Mouse (Mus musculus): ENCODE measurements around the gene Capn10. TPM values are rescaled to one million over a fixed set of nuclear protein-coding genes. Genes with fewer than 3 reads are reported as not detected.
"Not testable (repeated sequence)": the region's sequence is repeated elsewhere in the genome, so short reads cannot be mapped to it uniquely, and the experiment has no call there.

The Capn10 gene
- polyA plus RNA-seq, 1 experiment from 2014 or later, result 53.0 TPM

DNA sequence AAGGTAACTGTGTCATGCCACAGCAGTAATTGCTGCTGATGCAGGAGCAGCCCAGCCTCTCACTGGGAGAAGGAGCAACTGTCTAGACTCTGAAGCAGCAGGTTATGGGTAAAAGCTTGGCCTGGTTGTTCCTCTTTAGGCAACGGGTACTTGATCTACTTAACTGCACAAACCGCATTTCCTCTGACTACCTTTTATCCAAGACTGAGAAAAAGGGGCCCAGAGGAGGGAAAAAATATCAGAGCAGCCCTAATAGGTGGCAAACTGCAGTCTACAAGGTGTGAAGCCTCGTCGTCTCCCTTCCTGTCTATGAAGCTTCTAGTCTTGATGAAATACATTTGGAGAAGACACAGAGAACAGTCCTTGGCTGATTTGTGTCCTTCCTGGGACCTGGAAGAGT lies 565 bp upstream of the Capn10 start:
- no peak for DNase-seq (ENCODE audit: low spot score)
- H3K27ac ChIP-seq, result peak overlapping the region; percentile 96
- 0 out of 2 replicates have a peak, but pooled peaks cover 5% of the 10 kb centered on the region for H3K9me3 ChIP-seq
- WGBS, result 78% methylated on average over 4 of the region's 4 CpGs
- peaks cover 36% of the 10 kb centered on the region for H3K4me1 ChIP-seq (replicated peaks)
- H3K36me3 ChIP-seq, result peaks cover 14% of the 10 kb centered on the region
- peak overlapping the region; percentile 88 for H3K4me3 ChIP-seq
- H3K27me3 ChIP-seq (ENCODE audit: insufficient read depth, poor library complexity, severe bottlenecking), result no peaks in the 10 kb centered on the region

- Histone ChIP-seq H3K27ac (peak overlapping the region; percentile 96), H3K36me3 (peaks cover 31% of the 10 kb centered on the region), H3K4me1 (replicated peaks) (peaks cover 36% of the 10 kb centered on the region), H3K4me3 (peak overlapping the region; percentile 88), H3K27me3 (ENCODE audit: insufficient read depth, poor library complexity, severe bottlenecking) (no peaks in the 10 kb centered on the region), H3K9me3 (0 out of 2 replicates have a peak, but pooled peaks cover 5% of the 10 kb centered on the region)
- DNase-seq (ENCODE audit: low spot score), result no peak
- 21% methylated on average over 10 of the region's 10 CpGs for WGBS
Measured at GRCm38 (mm10) chr1:92935054-92935962, 1.1 kb downstream of the Capn10 start.

- no peak for DNase-seq (ENCODE audit: low spot score)
- 63% methylated on average over 2 of the region's 2 CpGs for WGBS
- Histone ChIP-seq H3K36me3 (peaks cover 37% of the 10 kb centered on the region), H3K27ac (peak overlapping the region; percentile 96; the same call in 1 of the 2 replicates), H3K27me3 (ENCODE audit: insufficient read depth, poor library complexity, severe bottlenecking) (no peaks in the 10 kb centered on the region), H3K4me3 (peak overlapping the region; percentile 88), H3K4me1 (replicated peaks) (peaks cover 36% of the 10 kb centered on the region), H3K9me3 (0 out of 2 replicates have a peak, but pooled peaks cover 5% of the 10 kb centered on the region)
Measured at GRCm38 (mm10) chr1:92935977-92936376, 1.8 kb downstream of the Capn10 start.

DNA sequence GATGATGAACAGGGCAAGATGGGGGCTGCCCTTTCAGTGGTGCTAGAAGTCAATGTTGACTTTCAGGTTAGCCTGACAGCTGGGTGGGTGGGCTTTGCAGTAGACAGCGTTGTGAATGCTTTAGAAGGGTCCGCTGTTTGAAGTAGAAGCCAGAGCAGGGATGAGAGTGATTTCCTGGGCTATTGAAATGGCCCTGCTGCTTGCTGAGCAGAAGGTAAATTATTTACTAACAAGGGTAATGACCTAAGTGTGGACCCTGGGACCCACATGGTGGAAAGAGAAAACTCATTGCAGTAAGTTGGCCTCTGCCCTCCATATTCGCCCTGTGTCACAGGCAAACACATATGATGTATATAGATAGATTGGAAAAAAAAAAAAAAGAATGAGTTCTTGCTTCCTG lies 2.3 kb downstream of the Capn10 start:
- Histone ChIP-seq H3K9me3 (0 out of 2 replicates have a peak, but pooled peaks cover 5% of the 10 kb centered on the region), H3K27me3 (ENCODE audit: insufficient read depth, poor library complexity, severe bottlenecking) (no peaks in the 10 kb centered on the region), H3K36me3 (peaks cover 41% of the 10 kb centered on the region), H3K27ac (no peak overlapping the region), H3K4me1 (replicated peaks) (peaks cover 36% of the 10 kb centered on the region), H3K4me3 (peak overlapping the region; percentile 88)
- 83% methylated on average over 3 of the region's 3 CpGs for WGBS
- DNase-seq (ENCODE audit: low spot score), result no peak

DNA sequence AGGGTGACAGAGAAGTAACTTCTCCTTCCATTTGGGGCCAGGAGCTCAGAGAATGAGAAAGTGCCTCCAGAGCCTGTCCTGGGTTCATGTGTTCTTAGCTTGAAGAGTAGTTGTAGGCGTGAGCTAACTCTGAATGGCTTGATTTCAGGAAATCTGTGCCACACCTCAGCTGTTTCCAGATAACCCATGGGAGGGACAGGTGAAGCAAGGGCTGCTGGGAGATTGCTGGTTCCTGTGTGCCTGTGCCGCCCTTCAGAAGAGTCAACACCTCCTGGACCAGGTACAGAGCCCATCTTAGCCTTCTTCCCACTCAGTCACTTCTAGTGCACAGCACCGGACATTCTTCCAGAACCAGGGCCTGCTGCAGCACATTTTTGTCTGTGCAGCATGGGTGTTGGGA lies 3.6 kb downstream of the Capn10 start:
- H3K4me3 ChIP-seq, result no peak overlapping the region
- H3K9me3 ChIP-seq, result 0 out of 2 replicates have a peak, but pooled peaks cover 4% of the 10 kb centered on the region
- H3K27me3 ChIP-seq (ENCODE audit: insufficient read depth, poor library complexity, severe bottlenecking), result no peaks in the 10 kb centered on the region
- no peak for DNase-seq (ENCODE audit: low spot score)
- peaks cover 36% of the 10 kb centered on the region for H3K4me1 ChIP-seq (replicated peaks)
- WGBS, result 92% methylated on average over 3 of the region's 3 CpGs
- H3K36me3 ChIP-seq, result peaks cover 55% of the 10 kb centered on the region
- H3K27ac ChIP-seq, result no peak overlapping the region

GRCm38 (mm10) chr1:92939746-92940145 lies 5.6 kb downstream of the Capn10 start:
- no peak for DNase-seq (ENCODE audit: low spot score)
- Histone ChIP-seq H3K4me1 (replicated peaks) (peaks cover 28% of the 10 kb centered on the region), H3K4me3 (no peak overlapping the region), H3K27ac (no peak overlapping the region), H3K27me3 (ENCODE audit: insufficient read depth, poor library complexity, severe bottlenecking) (no peaks in the 10 kb centered on the region), H3K9me3 (no peaks in the 10 kb centered on the region), H3K36me3 (peaks cover 74% of the 10 kb centered on the region)
- 93% methylated on average over 4 of the region's 4 CpGs for WGBS

GRCm38 (mm10) chr1:92943219-92943989 lies 9.2 kb downstream of the Capn10 start:
- no peak overlapping the region for H3K27ac ChIP-seq
- no peaks in the 10 kb centered on the region for H3K9me3 ChIP-seq
- no peaks in the 10 kb centered on the region for H3K4me1 ChIP-seq (replicated peaks)
- no peaks in the 10 kb centered on the region for H3K27me3 ChIP-seq (ENCODE audit: insufficient read depth, poor library complexity, severe bottlenecking)
- 94% methylated on average over 19 of the region's 19 CpGs for WGBS
- no peak overlapping the region for H3K4me3 ChIP-seq
- DNase-seq (ENCODE audit: low spot score), result no peak
- peaks cover 99% of the 10 kb centered on the region for H3K36me3 ChIP-seq

DNA sequence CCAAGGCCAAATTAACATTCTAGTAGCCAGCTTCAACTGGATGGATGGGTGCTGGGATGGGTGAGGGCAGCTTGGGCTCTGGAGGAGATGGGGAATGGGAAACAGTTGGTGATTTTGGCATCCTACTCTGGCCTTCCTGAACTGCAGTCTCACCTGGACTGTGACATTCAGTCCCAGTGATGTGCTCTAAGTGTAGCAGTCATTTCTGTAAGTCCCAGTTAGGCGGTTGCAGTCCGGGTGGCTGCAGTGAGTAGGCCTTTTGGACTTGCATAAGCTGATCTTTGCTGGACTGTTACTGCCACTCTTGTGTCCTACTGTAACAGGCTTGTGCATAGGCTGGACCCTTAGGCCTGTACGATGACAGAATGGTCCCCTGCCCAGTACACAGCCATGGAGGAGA lies 13.8 kb downstream of the Capn10 start:
- Histone ChIP-seq H3K4me3 (no peak overlapping the region), H3K36me3 (peaks cover 74% of the 10 kb centered on the region), H3K9me3 (no peaks in the 10 kb centered on the region), H3K4me1 (replicated peaks) (no peaks in the 10 kb centered on the region), H3K27me3 (ENCODE audit: insufficient read depth, poor library complexity, severe bottlenecking) (no peaks in the 10 kb centered on the region), H3K27ac (no peak overlapping the region)
- DNase-seq (ENCODE audit: low spot score), result no peak
- WGBS, result 93% methylated on average over 3 of the region's 3 CpGs

DNA sequence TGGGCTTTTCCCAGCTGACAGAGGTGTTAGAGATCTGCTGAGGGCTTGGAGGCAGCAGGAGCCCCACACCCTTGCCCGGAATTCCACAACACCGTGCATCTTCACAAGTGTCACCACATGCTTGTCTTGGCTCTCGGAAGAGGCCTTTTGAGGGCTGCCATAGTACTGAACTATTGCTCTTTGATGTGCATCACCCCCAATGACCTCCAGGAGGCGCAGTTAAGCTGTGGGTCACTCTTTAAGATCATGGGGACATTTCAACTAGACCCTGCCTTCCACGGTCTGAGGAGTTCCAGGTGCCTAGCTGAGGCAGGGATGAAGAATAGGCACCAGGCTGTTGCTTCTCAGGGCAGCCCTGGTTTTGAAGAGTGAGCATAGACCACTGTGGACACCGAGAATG lies 15.2 kb downstream of the Capn10 start:
- no peak overlapping the region for H3K27ac ChIP-seq
- no peaks in the 10 kb centered on the region for H3K9me3 ChIP-seq
- H3K27me3 ChIP-seq (ENCODE audit: insufficient read depth, poor library complexity, severe bottlenecking), result no peaks in the 10 kb centered on the region
- no peaks in the 10 kb centered on the region for H3K4me1 ChIP-seq (replicated peaks)
- DNase-seq (ENCODE audit: low spot score), result peak; percentile 17
- WGBS, result 62% methylated on average over 6 of the region's 6 CpGs
- H3K36me3 ChIP-seq, result peaks cover 59% of the 10 kb centered on the region
- no peak overlapping the region for H3K4me3 ChIP-seq

GRCm38 (mm10) chr1:92950607-92951006 lies 16.4 kb downstream of the Capn10 start, which contains the start of gene Gpr35:
Gene Gpr35 (plus strand): TSS chr1:92950865.
- no peaks in the 10 kb centered on the region for H3K4me1 ChIP-seq (replicated peaks)
- H3K9me3 ChIP-seq, result no peaks in the 10 kb centered on the region
- WGBS, result 72% methylated on average over 5 of the region's 5 CpGs
- no peak within 1 kb of the TSS for H3K4me3 ChIP-seq
- DNase-seq (ENCODE audit: low spot score), result no peak
- no peaks in the 10 kb centered on the region for H3K27me3 ChIP-seq (ENCODE audit: insufficient read depth, poor library complexity, severe bottlenecking)
- H3K27ac ChIP-seq, result no peak within 1 kb of the TSS
- peaks cover 47% of the 10 kb centered on the region for H3K36me3 ChIP-seq

- no peak for DNase-seq (ENCODE audit: low spot score)
- WGBS, result 68% methylated on average over 2 of the region's 2 CpGs
- no peak overlapping the region for H3K27ac ChIP-seq
- H3K4me3 ChIP-seq, result no peak overlapping the region
- no peaks in the 10 kb centered on the region for H3K27me3 ChIP-seq (ENCODE audit: insufficient read depth, poor library complexity, severe bottlenecking)
- peaks cover 3% of the 10 kb centered on the region; the same call in 1 of the 2 replicates for H3K4me1 ChIP-seq (replicated peaks)
- peaks cover 17% of the 10 kb centered on the region for H3K36me3 ChIP-seq
- no peaks in the 10 kb centered on the region for H3K9me3 ChIP-seq
Measured at GRCm38 (mm10) chr1:92953641-92954040, 19.5 kb downstream of the Capn10 start.

GRCm38 (mm10) chr1:92956571-92957335 lies 22.6 kb downstream of the Capn10 start:
- not testable (repeated sequence) for H3K4me1 ChIP-seq (replicated peaks); DNase-seq (ENCODE audit: low spot score); H3K27me3 ChIP-seq (ENCODE audit: insufficient read depth, poor library complexity, severe bottlenecking); H3K36me3 ChIP-seq; H3K9me3 ChIP-seq
- Histone ChIP-seq H3K27ac (0 out of 2 replicates have a peak overlapping the region, but pooled peaks have one; percentile 5), H3K4me3 (peak overlapping the region; percentile 35)
- WGBS, result 11% methylated on average over 11 of the region's 11 CpGs

Measured in hindbrain, embryonic 10.5 days (tissue).